Mouse (Mus musculus): ENCODE results near the gene Ccnd3. TPM values are rescaled to one million over a fixed set of nuclear protein-coding genes. Genes with fewer than 3 reads are reported as not detected.
"Not testable (repeated sequence)": the region's sequence is repeated elsewhere in the genome, so short reads cannot be mapped to it uniquely, and the experiment has no call there.

The Ccnd3 gene
- polyA plus RNA-seq, 1 experiment: 34.4 TPM

DNA sequence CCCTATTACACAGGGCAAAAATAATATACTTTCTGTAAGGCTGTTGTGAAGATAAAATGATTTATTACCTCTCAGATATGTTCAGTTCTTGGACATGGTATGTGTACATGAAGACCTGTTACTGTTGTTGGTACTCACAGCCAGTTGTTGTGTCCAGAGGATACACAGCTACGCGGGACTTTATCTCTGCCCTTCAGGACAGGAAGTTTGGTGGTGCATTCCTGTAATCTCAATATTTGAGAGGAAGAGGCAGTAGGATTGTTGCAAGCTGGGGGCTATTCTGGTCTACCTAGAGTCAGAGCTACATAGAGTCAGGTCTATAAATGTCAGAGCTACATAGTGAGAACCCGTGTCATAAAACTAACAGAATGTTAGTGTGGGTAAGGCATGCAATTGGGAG lies 86.2 kb downstream of the Ccnd3 start:
- no peak for DNase-seq (ENCODE audit: extremely low spot score in 1 of 2, low spot score in 1 of 2)

DNA sequence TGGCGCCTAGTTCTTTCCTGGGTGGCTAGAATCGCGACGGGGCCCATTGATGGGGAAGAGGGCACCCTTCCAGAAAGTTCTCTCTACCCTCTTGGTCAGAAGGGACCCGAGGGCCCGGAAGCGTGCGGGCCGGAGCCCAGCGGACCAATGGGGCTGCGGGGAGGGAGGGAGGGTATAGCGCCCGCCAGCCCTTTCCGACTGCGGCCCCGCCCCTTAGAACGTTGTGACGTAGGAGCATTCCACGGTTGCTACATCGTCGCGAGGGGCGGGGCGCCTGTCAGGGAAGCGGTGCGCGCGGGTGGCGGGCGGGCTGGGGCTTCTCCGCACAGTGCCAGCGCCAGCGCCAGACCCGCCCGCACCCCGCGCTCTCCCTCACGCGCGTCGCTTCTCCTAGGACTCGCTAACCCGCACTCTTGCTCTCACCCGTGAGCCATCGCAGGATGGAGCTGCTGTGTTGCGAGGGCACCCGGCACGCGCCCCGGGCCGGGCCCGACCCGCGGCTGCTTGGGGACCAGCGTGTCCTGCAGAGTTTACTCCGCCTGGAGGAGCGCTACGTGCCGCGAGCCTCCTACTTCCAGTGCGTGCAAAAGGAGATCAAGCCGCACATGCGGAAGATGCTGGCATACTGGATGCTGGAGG lies 88.5 kb downstream of the Ccnd3 start:
- peak; percentile 62 to 91 for DNase-seq (ENCODE audit: extremely low spot score in 1 of 2, low spot score in 1 of 2)

- DNase-seq (ENCODE audit: extremely low spot score in 1 of 2, low spot score in 1 of 2): no peak
Measured at GRCm38 (mm10) chr17:47593854-47594182, 89.0 kb downstream of the Ccnd3 start.

GRCm38 (mm10) chr17:47594183-47594968 lies 89.5 kb downstream of the Ccnd3 start:
- DNase-seq (ENCODE audit: extremely low spot score in 1 of 2, low spot score in 1 of 2): peak in 1 of 2 experiments; percentile 26

DNA sequence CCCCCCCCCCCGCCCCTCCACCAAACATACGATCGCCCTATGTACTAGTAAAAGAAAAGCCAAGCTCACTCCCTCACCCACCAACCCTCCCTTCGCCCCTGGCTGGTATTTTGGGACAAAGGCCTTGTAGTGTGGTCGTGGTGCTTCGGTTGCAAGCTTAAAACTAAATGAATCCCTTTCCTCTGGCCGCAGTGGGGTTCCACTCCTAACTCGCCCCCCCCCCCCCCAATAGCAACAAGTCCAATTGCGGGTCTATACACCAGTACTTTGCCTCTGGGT lies 90.1 kb downstream of the Ccnd3 start:
- DNase-seq (ENCODE audit: extremely low spot score in 1 of 2, low spot score in 1 of 2): no peak

DNA sequence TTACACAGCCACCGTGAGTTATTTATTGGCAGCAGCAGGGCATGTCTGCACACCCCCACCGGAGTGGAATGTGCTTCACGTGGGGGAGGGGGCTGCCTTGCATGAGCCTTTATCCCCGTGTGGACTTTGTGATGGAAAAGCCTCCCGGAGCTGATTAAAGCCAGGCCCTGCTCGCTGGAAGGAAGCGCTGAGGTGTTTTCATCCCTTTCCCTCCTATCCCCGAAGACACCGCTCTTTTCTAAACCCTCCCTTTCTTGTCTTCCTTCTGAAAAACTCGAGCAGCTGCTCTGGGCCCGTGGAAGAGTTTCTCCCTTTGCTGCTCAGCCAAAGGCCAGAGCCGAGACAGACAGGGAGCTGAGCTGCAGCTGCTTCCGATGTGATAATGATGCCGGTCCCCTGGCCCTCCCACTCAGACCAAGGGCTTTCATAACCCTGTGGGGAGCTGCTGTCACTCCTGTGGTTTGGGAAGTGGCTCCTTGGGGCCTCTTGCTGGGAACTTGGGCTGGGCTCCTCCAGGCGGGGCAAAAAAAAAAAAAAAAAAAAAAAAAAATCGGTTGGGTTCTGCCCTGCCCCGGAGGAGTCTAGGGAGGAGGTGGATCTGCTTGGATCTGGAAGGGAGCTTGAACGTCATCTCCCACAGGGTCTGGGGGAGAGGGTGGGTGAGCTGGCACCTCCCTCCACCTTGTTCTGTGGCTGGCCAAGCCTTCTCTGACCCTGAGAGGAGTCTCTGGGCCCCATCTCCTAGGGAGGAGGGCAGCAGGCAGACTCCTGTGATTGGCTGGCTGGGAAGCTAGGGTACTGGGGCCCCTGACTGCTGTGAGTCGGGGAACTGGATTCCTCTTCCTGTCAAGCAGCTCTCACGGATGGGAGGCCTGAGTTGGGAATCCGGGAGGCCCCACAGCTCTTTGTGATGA lies 90.7 kb downstream of the Ccnd3 start:
- no peak for DNase-seq (ENCODE audit: extremely low spot score in 1 of 2, low spot score in 1 of 2)

GRCm38 (mm10) chr17:47596162-47596838 lies 91.4 kb downstream of the Ccnd3 start:
- DNase-seq (ENCODE audit: extremely low spot score in 1 of 2, low spot score in 1 of 2): no peak

GRCm38 (mm10) chr17:47596839-47597164 lies 92.0 kb downstream of the Ccnd3 start:
- no peak for DNase-seq (ENCODE audit: extremely low spot score in 1 of 2, low spot score in 1 of 2)

DNA sequence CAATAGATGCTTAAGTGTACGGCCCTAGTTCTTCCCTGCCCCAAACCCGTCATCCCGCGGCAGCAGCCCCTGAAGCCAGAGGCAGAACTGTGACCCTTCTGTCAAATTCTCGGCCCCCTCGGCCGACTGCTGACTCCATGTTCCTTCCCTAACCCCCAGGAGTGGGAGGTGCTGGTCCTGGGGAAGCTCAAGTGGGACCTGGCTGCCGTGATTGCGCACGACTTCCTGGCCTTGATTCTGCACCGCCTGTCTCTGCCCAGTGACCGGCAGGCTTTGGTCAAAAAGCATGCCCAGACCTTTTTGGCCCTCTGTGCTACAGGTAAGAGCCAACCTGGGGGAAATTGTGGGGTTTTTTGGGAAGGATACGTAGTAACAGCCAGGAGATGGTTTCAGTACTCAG lies 92.4 kb downstream of the Ccnd3 start:
- no peak for DNase-seq (ENCODE audit: extremely low spot score in 1 of 2, low spot score in 1 of 2)

DNA sequence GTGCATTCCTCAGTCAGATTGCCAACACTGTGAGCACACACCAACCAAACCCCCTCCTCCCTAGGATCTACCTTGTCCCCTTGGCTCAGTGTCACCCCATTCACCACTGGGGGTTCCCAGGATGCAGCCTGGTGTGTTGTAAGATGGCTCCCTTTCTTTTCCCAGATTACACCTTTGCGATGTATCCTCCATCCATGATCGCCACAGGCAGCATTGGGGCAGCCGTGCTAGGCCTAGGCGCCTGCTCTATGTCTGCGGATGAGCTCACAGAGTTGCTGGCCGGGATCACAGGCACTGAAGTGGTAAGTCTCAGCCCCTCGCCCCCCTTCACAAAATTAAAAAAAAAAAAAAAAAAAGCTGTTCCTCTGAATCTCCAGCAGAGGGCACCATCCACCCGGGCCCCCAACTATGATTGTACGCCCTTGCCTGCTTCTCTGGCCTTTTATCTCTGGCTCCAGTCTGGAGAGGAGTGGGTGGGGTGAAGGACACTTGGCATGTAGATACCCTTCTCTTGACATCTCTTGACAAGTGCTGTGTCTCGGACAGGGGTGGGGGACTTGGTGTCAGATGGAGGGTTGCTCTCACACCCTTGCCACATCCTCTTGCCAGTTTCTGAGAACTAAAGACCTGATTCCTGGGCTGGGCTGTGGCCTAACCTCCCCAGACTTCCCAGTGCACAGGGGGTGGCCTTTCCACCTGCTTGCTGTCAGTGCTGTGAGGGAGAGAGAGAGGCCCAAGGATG lies 93.2 kb downstream of the Ccnd3 start:
- DNase-seq (ENCODE audit: extremely low spot score in 1 of 2, low spot score in 1 of 2): peak in 1 of 2 experiments; percentile 45

DNA sequence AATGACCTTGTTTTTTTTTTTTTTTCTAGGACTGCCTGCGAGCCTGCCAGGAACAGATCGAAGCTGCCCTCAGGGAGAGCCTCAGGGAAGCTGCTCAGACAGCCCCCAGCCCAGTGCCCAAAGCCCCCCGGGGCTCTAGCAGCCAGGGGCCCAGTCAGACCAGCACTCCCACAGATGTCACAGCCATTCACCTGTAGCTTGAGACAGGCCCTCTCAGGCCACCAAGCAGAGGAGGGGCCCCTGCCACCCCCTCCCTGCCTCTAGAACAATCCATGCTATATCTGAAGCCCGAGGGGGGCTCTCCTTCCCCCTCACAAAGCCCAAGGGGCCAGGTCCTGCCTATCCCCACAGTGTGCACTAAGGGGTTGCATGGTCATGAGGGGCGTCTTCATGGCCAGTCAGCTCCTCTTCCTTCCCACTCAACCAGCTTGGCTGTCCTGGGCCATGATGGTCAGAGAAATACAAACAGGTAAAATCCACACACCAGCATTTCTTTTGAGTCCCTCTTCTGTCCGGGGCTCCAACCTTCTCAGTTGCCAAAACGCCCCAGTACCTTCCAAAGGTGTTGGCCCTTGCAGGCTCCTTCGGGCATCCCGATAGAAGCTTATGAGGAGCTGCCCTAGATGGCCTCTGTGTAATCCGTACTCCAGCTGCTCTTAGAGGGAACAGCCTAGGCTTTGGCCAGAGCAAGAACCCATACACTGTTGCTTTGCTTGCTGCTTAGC lies 93.9 kb downstream of the Ccnd3 start:
- not testable (repeated sequence) for DNase-seq (ENCODE audit: extremely low spot score in 1 of 2, low spot score in 1 of 2)

- DNase-seq (ENCODE audit: extremely low spot score in 1 of 2, low spot score in 1 of 2): no peak
Measured at GRCm38 (mm10) chr17:47599511-47600297, 94.9 kb downstream of the Ccnd3 start.

- no peak for DNase-seq (ENCODE audit: extremely low spot score in 1 of 2, low spot score in 1 of 2)
Measured at GRCm38 (mm10) chr17:47600601-47601388, 95.9 kb downstream of the Ccnd3 start.

GRCm38 (mm10) chr17:47601389-47601755 lies 96.5 kb downstream of the Ccnd3 start:
- no peak for DNase-seq (ENCODE audit: extremely low spot score in 1 of 2, low spot score in 1 of 2)

DNA sequence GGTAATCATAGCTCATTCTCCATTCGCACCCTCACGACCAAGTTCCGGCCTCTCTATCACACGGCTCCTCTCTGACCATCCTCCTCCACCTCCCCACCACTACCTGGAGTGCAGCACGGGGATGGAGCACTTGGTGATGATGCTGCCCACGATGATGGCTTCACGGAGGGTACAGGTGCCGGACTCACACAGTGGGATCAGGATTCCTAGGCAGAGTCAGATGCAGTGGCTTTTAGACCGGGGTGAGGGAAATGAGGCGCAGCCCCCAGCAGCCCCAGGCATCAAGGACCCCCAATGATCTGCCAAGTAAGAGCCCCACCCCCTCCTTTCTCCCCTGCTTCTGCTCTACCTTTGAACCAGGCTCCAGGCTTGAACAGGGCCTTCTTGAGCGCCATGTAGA lies 97.4 kb downstream of the Ccnd3 start:
- DNase-seq (ENCODE audit: extremely low spot score in 1 of 2, low spot score in 1 of 2): no peak

GRCm38 (mm10) chr17:47606220-47606619 lies 101.4 kb downstream of the Ccnd3 start:
- DNase-seq (ENCODE audit: extremely low spot score in 1 of 2, low spot score in 1 of 2): no peak

DNA sequence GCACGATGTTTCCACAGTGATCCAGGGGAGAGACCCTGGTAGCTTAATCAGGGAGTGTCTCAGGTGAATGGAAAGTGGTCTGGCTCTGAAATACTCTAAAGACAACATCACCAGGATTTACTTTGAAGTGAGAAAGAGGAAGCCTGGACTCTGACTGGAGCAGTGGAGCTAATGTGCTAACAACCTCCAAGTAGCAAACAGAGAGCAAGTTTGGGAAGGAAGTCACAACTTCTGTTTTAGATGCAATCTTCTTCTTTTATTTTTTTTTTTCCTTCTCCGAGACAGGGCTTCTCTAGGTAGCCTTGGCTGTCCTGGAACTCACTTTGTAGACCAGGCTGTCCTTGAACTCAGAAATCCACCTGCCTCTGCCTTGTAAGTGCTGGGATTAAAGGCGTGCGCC lies 104.3 kb downstream of the Ccnd3 start:
- no peak for DNase-seq (ENCODE audit: extremely low spot score in 1 of 2, low spot score in 1 of 2)

Measured in frontal cortex, adult 2 months (tissue).